Mouse (Mus musculus) mature B cell (primary cell): Measurements from ENCODE around the gene Taf15.

Experiments used
- in situ Hi-C: fragments of 300-500 bp; cut with MboI; formaldehyde crosslinking; loops from 2 replicates; pipeline ENCODE4 v1.14.3; 2019

Taf15 gene

DNA sequence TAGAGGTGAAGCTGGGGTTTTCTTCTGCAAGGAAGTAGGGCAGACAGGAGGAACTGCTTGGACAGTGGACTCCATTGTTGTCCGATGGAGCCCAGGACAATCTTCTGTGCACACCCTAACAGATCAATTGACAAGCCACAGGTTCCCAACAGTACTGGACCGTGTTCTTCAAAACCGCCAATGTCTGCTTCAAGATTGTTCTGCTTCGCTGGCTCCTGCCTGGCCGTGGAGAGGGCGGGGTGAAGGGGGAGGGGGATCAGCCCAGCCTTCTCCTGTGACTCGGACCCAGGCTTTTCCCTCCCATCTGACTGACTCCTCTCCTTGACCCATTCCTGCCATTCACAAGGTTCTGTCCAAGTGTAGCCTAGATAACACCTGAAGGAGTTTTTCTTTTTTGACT lies 15.6 kb upstream of the Taf15 start:
- in situ Hi-C loops, result no loop called here

DNA sequence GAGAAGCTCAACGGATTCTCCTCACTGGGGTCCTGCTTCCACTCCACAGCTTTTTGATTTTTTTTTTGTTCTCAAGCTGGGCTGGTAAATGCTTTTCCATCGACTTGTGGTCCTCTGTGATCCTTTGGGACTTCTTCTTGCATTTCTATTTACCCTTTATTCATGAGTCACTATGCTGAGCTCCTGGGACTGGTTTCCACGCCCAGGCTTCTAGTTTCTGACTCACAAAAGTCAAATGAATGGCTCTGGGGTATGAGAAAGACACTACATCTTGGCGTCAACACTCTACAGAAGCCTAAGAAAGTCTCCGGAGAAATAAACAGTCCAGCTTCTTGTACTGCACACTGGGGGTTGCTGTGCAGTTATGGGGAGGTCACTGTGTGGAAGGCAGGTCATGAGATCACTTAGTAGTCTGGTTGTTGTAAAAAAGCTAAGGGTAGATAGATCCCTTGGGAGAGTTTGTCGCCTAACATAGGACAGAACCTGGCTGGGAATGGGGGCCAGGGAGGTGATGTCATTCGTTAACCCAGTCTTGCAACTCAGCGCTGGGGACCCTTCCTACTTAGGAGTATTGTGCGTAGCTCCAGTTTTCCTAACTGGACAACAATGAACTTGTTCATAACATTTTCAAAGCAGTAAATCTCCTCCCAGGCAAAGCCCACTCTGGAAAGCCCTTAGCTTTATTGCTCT lies 14.8 kb upstream of the Taf15 start:
- in situ Hi-C loops, result no loop called here

DNA sequence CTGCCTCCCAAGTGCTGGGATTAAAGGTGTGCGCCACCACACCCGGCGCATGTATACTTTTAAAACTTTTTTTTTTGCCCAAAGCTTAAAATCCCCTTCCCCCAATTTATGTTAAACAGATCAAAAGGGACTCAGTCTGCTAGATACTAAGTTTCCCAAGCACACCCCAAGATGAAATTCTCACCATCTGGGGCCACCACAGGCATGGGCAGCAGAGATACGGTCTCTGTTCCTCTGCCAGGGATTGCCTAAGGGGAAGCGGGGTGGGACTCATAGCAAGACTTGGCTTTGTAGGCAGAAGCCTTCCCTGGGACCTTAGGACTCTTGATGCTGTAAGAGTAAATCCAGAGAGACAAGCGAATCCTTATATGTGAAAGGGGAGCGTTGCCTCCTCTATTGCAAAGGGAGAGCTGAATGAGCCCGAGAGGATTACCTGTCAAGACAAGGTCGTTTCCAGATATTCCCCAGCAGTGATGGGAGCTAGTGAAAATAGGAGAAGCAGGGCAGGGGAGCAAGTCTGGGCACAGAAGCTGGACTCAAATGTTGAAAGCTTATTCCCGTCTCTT lies 11.3 kb upstream of the Taf15 start:
- in situ Hi-C loops, result no loop called here

DNA sequence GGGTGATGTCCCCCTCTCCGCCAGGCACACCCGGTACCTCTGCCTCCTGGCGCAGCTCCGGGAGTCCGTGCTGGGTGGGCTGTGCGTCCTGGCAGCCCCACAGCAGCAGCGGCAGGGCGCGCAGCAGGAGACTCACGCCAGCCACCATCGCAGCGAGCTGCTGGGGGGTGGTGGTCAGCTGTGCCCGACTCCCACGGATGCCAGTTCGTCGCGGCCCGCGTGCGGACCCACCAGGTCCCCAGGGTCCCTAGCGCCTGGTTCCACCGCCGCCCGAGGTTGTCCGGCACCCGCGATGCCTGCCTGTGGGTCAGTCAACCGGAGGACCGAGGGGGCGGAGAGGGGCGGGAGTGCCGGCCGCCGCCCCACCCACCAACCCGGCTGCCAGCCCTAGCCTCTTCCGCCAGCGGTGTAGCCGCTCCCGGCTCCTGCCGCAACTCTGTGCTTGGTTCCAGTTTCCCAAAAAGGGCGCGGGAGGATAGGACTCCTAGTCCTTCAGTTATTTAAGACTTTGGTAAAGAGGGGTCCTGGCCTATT lies 10.1 kb upstream of the Taf15 start, which contains the start of gene Mmp28:
TSS of gene Mmp28 (minus strand) at position 361 of the 534 bp plus-strand sequence.
- in situ Hi-C loops, result no loop called here

DNA sequence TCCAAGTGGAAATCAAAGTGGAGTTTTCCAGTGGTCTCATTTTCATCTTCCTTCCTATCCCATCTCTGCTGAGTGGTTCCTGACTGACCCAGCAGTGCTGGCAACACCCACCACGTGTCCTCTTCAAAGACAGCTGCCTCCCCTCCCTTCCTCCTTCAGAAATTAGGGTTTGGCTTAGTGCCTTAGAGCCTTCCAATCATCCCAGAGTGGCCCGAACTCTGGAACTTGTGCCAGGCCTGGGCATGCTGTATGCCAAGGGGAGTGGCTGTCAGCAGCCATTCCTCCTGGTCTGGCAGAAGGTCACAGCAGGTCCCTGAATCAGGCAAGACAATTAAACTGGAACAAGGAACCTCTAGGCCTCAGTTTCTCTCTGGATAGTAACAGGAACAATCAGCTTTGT lies 6.9 kb upstream of the Taf15 start:
- in situ Hi-C loops, result no loop called here

DNA sequence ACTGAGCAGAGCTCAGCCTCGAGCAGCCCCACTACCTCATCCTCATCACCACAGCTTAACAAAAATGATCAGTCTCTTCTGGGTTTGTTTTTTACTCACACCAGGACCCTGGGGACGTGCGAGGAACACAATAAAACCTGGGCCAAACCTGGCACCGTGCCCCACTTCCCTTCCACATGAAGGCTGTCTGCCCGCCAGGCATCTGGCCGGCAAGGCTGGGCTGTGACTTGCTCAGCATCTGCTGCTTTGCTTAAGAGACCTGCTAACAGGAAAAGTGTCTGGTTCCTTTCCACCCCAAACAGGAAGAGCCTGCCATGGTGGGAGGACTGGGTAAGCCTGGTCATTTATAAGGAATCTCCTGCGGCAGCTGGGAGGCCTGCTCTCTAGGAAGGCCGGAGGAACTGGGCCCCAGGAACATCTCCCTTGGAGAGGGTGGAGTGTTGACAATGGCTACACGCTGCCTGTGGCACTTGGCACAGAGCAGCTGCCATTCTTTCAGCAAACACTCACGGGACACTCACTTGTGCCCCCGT lies 5.7 kb upstream of the Taf15 start:
- in situ Hi-C loops, result no loop called here

DNA sequence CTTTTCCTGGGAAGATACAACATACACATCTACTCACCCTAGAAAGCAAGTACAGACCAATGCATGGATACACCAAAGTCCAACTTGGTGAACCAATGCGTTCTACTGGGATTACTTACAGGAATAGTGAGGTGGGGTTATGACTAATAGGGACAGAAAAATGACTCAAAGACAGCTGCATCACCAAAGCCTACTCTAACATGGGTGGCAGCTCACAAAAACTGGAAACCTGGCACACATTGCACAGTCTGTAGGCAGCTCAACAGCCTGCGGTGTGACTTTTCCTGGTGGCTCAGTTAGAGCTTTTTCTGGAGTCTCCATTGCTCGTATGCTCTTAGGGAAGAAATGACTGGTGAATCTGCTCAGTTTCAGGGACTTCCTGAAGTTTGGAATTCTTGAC lies 4.1 kb upstream of the Taf15 start:
- in situ Hi-C loops, result no loop called here

DNA sequence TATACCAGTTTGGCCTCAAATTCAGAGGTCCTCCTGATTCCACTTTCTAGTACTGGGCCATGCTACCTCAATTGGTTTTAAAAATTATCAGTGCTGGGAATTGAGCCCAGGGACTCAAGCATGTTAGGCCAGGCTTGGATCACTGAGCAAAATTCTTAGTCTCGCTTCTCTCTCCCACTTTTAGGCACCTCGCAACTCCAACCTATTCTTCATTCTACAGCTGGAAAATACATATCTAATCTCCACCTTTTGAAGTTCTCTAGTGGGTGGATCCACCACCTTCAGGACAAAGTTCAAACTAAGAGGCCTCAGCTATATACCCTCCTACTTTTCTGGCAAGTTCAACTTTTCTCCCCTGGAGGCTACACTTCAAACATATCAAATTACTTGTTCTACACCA lies 1.1 kb upstream of the Taf15 start:
- in situ Hi-C loops, result no loop called here

DNA sequence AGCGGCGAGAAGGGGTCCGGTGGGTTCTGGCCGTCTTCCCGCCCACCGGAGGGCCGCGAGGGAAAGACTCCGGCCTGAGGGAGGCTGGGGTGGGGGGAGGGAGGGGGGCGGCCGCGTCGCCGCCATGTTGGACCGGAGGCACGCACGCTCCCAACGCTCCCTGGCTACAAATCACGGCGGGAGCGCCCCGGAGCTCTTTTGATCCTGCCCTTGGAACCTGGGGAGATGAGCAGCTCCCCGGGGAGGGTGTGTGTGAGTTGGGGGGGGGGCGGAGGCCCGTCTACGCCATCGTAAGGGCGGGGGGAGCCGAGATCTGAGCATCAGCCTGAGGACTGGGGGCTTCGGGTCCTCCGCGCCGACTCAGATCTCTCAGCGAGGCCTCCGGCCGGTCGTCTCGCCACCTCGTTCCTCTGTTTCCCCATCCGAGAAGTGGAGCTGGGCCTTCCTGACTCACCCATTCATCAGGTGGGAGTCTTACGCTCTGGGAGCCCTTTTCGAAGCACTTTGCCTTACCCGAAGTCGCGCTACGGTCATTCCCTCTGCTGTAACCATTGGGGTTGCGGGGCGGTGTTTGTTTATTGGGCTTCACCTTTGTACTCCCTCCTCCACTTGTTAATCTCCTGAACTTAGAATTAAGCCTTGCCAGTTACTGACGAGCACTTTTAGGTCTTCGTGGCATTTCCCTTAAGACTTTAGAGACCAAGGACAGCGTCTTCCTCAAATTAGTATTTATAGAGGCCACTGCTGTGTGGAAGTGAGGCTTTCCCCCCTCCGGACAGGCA lies 540 bp downstream of the Taf15 start:
- in situ Hi-C loops, result no loop called here

DNA sequence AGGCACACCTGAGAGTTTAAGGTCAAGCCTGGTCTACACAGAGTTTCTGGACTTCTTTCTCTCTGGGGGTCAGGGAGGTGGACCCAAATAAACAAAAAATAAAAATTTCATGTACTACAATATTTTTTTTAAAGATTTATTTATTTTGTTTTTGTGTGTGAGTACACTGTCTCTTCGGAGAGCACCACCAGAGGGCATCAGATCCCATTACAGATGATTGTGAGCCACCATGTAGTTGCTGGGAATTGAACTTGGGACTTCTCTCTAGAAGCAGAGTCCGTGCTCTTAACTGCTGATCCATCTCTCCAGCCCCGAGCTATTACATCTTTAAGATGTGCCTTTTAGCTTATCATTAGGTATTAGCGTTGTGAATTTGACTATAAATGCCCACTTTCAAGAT lies 18.6 kb downstream of the Taf15 start:
- in situ Hi-C loops, result no loop called here

DNA sequence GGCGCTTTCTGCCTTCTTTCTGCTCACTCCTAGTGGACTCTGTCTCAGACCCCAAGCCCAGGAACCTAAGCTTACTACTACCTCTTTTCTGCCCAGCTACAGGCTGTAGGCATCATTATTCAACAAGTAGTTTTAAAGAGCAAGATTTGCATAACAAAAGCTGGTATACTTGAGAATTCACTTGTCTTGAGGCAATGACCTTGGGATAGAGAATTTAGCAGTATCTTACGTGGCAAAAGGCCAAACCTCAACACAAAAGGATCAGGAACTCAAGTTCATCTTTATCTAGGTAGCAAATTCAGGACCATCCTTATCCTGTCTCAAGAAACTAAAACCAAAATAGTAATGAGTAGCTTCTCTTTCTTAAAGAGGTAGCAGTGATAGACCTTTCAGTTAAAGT lies 22.7 kb downstream of the Taf15 start:
- in situ Hi-C loops, result no loop called here

DNA sequence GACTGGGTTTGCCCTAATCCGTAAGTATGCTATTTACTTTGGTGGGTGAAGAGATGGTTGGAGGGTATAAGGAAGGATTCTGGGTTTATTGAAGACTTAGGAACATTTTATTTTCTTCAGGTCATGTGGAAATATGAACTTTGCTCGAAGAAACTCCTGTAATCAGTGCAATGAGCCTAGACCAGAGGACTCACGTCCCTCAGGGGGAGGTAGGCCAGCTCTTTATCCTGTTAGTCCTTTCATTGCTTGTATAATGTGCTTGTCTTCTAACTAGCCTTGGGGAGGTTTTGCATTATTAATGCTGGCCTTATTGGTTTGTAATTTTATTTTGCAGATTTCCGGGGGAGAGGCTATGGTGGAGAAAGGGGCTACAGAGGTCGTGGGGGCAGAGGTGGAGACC lies 31.4 kb downstream of the Taf15 start:
- in situ Hi-C loops, result no loop called here

DNA sequence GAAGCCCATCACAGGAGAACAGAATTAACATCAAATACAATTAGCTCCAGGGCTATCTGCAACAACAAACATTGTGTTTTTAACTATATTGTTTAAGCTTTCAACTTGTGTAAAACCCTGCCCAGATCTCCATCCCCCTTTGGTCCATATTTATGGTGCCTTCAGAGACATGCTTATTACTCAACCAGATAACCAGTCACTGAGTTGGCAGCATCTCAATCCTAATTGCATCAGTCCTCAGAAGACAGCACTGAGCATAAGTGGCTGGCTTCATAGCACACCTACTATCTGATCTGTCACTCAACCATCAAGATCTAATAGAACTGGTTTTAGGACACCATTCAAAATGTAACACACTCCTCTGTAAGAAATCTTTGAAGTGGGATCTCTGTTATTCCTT lies 36.6 kb downstream of the Taf15 start:
- in situ Hi-C loops, result no loop called here

DNA sequence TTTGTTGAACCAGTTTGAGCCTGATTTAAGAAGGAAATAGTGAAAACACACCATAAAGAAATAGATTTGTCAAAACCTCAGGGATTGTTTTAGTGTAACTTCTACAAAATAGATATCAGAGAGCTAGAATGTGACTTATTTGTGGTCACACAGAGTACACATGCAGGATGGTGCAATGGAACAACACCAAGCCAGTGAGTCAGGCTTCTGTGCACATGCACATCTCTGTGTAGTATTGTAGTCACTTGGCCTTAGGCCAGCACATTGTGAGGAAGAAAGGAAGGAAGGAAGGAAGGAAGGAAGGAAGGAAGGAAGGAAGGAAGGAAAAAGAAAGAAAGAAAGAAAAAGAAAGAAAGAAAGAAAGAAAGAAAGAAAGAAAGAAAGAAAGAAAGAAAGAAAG lies 44.3 kb downstream of the Taf15 start:
- in situ Hi-C loops, result no loop called here

DNA sequence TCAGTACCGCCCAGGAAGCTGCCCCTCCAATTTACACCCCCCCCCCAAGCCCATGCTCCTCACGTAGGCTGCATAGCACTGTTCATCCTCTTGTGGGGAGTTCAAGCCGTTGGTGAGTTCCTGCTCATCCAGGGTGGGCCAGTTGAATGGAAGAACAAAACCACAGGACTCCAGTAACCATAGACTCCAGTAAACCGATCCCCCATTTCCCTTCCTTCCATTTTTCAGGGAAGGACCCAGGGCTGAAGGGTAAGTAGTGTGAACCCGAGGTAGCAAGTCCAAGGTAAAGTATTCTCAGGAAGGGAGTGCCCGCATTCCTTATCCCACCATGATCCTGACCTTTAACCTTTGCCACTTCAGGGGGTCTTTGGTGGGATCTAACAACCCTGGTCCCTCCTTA lies 45.5 kb downstream of the Taf15 start:
- in situ Hi-C loops, result no loop called here

DNA sequence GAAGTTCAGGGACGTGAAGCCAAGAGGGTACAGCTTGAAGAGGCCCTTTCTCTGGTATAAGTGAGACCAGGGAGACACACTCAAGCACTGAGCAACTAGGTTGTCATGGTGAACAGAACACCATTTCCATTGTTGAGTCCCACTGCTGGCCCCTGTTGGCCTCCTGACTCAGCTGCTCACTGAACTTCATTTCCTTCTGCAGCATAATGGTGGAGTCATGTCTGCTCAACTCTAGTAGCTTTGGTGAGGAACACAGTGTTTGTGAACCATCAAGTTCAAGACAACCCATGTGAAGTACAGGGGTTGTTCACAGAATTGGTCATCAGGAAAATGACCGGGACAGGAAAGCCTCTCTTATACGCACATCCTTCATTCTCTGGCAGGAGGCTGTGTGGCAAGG lies 49.2 kb downstream of the Taf15 start, which contains the start of gene Heatr9:
TSS of gene Heatr9 (minus strand) at position 101 of the 400 bp plus-strand sequence.
- in situ Hi-C loops, result no loop called here

DNA sequence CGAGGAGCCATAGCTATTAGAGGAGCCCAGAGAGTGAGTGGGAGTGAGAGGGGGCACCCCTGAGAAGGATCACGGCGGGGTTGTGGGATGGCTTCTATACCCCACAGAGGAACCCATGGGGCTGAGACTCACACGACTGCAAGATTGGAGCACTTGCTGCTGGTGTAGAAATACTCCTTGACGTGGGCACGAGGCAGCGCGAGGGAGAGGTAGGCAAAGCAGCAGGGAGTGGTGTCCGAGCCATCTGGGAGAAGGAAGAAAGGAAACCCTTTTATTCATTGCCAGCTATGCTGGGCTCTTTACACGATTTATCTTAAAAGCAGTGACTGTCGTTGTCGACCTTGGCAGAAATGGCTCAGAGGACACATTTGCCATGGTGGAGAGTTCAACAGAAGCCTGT lies 56.1 kb downstream of the Taf15 start:
- in situ Hi-C loops, result no loop called here

DNA sequence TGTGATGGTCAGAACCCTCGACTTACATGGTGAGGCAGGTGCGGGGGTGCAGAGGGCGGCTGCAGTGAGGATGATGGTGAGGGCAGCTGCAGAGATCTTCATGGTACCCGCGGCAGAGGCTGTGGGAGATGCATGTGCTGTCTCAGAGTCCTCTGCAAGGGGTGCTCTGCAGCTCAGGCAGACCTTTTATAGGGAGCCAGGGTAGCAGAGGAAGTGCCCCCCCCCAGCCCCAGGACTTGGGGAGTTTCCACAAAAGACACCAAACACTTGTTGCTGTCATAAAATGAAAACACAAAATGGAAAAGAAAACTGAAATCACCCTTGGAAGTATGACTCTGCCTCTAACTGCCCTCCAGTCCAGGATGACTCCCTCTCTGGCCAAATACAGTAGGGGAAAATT lies 57.5 kb downstream of the Taf15 start, which contains the start of gene Ccl5:
TSS of gene Ccl5 (minus strand) at position 159 of the 400 bp plus-strand sequence.
- in situ Hi-C loops, result no loop called here

DNA sequence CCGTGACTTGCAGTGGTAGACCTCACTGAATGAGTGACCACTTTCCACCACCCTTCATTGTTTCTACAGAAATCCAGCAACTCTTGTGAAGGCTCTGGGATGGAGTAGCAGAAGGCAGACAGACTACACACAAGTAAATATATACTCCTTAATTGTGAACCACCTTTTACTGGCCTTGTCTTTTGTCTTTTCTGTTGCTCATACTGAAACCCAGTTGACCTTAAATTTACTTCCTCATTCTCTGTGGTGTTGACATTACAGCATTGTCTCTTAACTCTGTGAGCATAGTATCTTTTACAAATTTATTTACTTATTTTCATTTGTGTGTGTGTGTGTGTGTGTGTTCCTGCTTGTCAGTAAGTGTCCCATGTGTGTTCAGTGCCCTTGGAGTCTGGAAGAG lies 60.3 kb downstream of the Taf15 start:
- in situ Hi-C loops, result no loop called here

DNA sequence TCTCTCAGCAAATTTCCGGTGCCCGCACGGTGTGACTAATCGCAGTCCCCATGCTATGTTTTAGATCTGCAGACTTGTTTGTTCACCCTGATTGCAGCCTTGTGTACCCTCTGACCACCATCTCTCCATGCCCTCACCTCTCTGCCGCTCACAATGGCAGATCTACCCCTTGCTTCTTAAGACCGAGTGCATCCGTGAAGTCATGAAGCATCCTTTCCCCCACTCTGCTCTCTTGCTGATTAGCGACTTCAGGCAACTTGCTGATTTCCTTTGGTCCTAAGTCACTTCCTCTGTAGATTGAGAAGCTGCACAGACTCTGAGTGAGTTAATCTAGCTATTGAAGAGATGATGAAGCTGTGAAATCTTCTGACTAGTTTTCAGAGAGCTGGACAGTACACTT lies 61.3 kb downstream of the Taf15 start:
- in situ Hi-C loops, result no loop called here

DNA sequence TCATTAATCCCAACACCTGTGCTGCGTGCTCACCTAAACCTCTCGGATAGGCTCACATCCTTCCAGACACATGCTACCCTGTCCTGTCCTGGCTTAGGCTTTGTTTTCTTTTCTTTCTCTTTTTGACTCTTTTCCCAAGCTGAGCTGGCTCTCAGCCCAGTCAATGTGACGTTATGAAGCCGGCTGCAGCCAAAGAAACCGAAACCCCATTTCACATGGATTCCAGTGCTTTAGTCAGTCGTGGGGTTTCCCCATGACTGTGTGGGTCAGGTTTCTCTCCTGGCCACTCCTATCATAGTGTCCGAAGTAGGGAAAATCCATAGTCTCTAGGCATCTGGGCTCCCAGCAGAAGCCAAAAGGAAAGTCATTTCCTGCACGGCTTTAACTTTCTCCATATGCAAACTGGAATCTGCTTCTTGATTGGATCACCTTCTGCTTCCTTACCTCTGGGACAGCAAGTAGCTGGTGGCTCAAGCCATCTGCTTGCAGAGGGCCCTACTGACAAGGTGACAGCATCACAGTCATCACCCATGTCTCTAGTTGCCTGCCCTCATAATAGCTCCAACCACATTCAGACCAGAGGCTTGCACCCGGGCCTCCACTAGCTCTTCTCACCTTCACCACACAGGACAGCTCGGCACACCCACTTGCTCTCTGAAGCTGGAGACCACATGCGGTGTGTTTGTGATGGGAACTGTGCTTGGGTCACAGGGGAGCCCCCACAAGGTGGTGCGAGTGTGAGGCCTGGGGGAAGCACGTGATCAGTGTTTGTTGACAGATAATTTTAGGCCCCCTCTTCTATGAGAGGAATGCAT lies 61.9 kb downstream of the Taf15 start:
- in situ Hi-C loops, result no loop called here

DNA sequence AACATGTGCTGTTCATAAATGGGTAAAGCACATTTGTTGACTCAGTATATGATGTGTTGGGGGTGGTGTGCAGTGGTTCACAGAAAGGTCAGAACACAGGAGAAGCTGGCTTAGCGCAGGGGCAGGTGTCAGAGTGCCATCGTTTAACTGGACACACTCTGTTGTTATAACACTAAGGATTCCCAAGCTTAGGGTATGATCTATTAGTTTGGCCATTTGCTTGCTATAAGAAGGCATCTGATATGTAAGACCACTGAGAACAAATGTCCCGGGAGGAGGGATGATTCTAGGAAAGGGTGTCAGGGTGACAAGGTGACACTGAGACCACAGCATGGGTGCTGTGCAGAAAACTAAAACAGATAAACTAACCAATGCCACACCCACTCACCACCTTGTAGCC lies 63.9 kb downstream of the Taf15 start:
- in situ Hi-C loops, result no loop called here
